Mouse (Mus musculus) gastrocnemius, adult 18-20 months (tissue): Measurements from ENCODE around the gene Ankrd6. TPM values are rescaled to one million over a fixed set of nuclear protein-coding genes. Genes with fewer than 3 reads are reported as not detected.
A peak's percentile ranks its signal among the peaks of the same experiment; 100 is the strongest.

ENCODE experiments used
- DNase-seq: peaks from one replicate; pipeline ENCODE4 v3.0.0; 2021; ENCODE audit warnings: low spot score
- total RNA-seq, 2 experiments: library from RNA; stranded (reverse); gene quantifications; 2 replicates each; pipeline ENCODE4 v1.2.3; 2021

The Ankrd6 gene
- total RNA-seq, 2 experiments from 2014 or later, result 3.0 to 6.9 TPM

- no peak for DNase-seq
Observed at GRCm38 (mm10) chr4:32951035-32951940, 647 bp upstream of the Ankrd6 start.

GRCm38 (mm10) chr4:32948696-32949095 is 1.9 kb downstream of the Ankrd6 start:
- DNase-seq, result no peak

- DNase-seq, result peak; percentile 50
Observed at GRCm38 (mm10) chr4:32947631-32948030, 3.0 kb downstream of the Ankrd6 start.

GRCm38 (mm10) chr4:32940984-32941383 is 9.7 kb downstream of the Ankrd6 start:
- DNase-seq, result no peak

GRCm38 (mm10) chr4:32939964-32940363 is 10.7 kb downstream of the Ankrd6 start:
- DNase-seq, result no peak

GRCm38 (mm10) chr4:32939521-32939920 is 11.1 kb downstream of the Ankrd6 start:
- DNase-seq, result no peak

- DNase-seq, result peak; percentile 22
Observed at GRCm38 (mm10) chr4:32936762-32937341, 13.8 kb downstream of the Ankrd6 start.

- no peak for DNase-seq
Observed at GRCm38 (mm10) chr4:32932056-32932455, 18.6 kb downstream of the Ankrd6 start.

GRCm38 (mm10) chr4:32929750-32930149 is 20.9 kb downstream of the Ankrd6 start:
- no peak for DNase-seq

GRCm38 (mm10) chr4:32928692-32929448 is 21.8 kb downstream of the Ankrd6 start:
- DNase-seq, result no peak

- DNase-seq, result no peak
Observed at GRCm38 (mm10) chr4:32923891-32924294, 26.7 kb downstream of the Ankrd6 start.

- no peak for DNase-seq
Observed at GRCm38 (mm10) chr4:32923436-32923835, 27.2 kb downstream of the Ankrd6 start.

- DNase-seq, result no peak
Observed at GRCm38 (mm10) chr4:32922871-32923270, 27.8 kb downstream of the Ankrd6 start.

- DNase-seq, result no peak
Observed at GRCm38 (mm10) chr4:32920863-32921262, 29.8 kb downstream of the Ankrd6 start.

GRCm38 (mm10) chr4:32918571-32918970 is 32.1 kb downstream of the Ankrd6 start:
- no peak for DNase-seq

- DNase-seq, result no peak
Observed at GRCm38 (mm10) chr4:32916689-32917385, 33.8 kb downstream of the Ankrd6 start.

- no peak for DNase-seq
Observed at GRCm38 (mm10) chr4:32915928-32916327, 34.7 kb downstream of the Ankrd6 start.

- DNase-seq, result no peak
Observed at GRCm38 (mm10) chr4:32909996-32910395, 40.6 kb downstream of the Ankrd6 start.

GRCm38 (mm10) chr4:32909241-32909979 is 41.2 kb downstream of the Ankrd6 start:
- DNase-seq, result no peak

- DNase-seq, result no peak
Observed at GRCm38 (mm10) chr4:32907631-32908030, 43.0 kb downstream of the Ankrd6 start.

- peak; percentile 64 for DNase-seq
Observed at GRCm38 (mm10) chr4:32906627-32907026, 44.0 kb downstream of the Ankrd6 start.
